Mouse (Mus musculus): ENCODE measurements around the gene Ptn. TPM values are rescaled to one million over a fixed set of nuclear protein-coding genes. Genes with fewer than 3 reads are reported as not detected.

The Ptn gene
- polyA plus RNA-seq, 1 experiment from 2014 or later = 540 TPM

- Histone ChIP-seq H3K4me3 (no peak overlapping the region), H3K9me3 (no peaks in the 10 kb centered on the region), H3K36me3 (no peaks in the 10 kb centered on the region), H3K9ac (replicated peaks) (no peak overlapping the region), H3K4me2 (replicated peaks) (no peak overlapping the region), H3K27ac (replicated peaks) (no peak overlapping the region), H3K4me1 (peaks cover 14% of the 10 kb centered on the region), H3K27me3 (no peaks in the 10 kb centered on the region)
- WGBS = 92% methylated on average over 3 of the region's 3 CpGs
- ATAC-seq (replicated peaks) = no peak
Observed at GRCm38 (mm10) chr6:36671274-36671673, 138.7 kb downstream of the Ptn start.

Small RNAs within 50 kb of the gene (microRNA-seq; reads per million reads assigned to microRNA genes)
- not detected for gene Gm25111
